Mouse (Mus musculus) heart, postnatal 4 days (tissue): ENCODE results near the gene Ubxn10. TPM values are rescaled to one million over a fixed set of nuclear protein-coding genes. Genes with fewer than 3 reads are reported as not detected.
A peak's percentile ranks its signal among the peaks of the same experiment; 100 is the strongest.

Experiments used
- DNase-seq: peaks from one replicate; pipeline ENCODE4 v3.0.0; 2021
- total RNA-seq, 2 experiments: library from RNA; stranded (reverse); gene quantifications; 2 replicates each; pipeline ENCODE4 v1.2.3; 2021

Gene Ubxn10
- total RNA-seq, 2 experiments from 2014 or later, result 0.79 to 1.0 TPM

DNA sequence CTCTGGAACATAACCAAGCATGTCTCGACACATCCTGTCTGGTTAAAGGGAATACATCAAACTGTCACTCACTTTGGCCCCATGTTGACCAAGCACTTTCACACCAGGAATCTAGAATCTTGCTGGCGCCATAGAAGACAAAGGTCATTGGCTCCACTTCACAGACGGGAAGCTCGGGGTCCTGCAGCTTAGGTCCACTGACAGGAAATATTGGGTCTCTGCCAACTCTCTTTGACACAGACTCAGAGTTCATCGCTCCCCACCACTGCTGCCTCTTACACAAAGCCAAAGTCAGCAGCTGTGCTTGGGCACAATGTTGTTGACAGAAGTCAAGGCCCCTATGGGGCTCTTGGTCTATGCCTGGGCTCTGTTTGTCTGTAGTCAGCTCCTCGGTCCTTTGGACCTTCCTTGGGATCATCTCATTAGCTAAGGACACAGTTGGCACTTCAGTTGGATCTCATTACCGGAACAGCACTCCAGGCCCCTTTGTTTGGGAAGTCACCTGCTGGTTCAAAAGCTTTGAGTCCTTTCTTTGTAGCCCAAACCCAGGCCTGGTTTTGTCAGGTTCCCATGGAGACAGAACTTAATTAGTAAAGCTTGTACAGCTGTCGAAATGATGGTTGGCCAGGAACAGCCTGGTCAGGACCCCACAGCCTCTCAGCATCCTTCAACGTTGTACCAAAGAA, 7.8 kb downstream of the Ubxn10 start:
- DNase-seq, result no peak

DNA sequence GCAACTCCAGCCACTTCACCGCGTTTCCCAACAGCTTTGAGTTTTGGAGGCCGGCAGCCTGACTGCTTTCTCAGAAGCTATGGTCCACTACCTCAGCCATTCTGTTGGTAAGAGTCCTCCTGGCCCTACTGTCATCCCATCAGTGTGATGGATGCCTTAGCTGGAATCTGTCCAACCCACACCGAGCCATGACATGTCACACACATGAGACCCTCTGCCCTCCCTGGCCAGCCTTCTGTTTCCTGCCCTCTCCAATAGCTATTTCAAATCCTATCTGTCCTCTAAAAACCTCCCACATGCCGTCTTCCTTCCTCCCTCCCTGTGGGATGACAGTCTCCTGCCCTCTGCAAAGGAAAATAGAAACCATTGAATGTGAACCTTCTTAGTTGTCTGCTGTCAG, 11.2 kb downstream of the Ubxn10 start:
- DNase-seq, result peak; percentile 11

DNA sequence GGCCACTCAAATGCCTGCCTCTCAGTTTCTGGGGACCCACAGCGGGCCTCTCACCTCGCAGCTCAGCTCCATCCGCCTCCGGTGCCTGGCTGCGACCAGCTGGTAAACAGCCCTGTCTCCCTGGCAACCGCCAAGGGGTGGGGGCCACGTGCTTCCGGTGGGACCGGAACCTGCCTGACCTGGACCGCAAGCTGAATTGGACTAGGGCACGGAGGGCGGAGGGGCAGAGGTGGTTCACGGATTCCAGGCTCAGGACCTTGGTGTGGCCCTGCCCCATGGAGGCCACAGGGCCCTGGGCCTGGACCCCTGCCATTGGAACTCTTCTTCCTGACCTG, 11.9 kb downstream of the Ubxn10 start:
- peak; percentile 73 for DNase-seq

DNA sequence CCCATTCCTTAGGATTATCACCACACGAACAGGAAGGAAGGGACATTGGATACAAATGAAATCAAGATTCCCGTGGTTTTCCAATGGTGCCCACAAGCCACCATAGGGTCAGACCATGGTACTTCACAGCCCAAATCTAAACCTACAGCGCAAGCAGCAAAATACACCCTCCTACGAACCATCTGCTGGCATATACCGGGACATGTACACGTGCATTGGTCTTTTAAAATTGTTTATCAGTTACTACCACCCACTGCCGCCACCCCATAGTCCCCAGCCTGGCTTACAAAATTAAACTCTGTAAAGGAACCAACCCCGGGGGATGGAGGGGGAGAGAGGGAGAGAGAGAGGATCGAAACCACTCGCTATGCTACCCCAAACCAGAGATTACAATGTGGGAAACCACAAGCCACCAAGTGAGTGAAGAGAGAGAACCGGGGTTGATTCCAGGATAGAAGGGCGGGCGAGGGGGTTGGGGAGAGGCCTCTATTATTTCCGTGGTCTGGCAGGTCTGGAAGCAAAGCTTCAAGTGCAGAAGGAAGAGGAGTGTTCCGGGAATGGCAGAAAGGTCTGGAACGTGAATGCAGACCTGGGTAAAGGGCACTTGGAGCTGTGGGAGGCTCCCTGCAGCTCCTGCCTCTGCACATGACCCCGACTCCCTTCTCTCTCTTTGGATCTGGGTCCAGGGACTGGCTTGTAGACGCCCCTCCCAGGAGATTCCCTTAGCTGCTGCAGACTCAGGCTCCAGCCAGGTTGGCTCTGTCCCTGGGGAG, 12.4 kb downstream of the Ubxn10 start, which contains the start of gene Pla2g2c:
Gene Pla2g2c (plus strand): TSS at position 439 of the 773 bp plus-strand sequence.
- DNase-seq, result no peak

GRCm38 (mm10) chr4:138723493-138724281, 13.3 kb downstream of the Ubxn10 start:
- DNase-seq, result peak; percentile 43

DNA sequence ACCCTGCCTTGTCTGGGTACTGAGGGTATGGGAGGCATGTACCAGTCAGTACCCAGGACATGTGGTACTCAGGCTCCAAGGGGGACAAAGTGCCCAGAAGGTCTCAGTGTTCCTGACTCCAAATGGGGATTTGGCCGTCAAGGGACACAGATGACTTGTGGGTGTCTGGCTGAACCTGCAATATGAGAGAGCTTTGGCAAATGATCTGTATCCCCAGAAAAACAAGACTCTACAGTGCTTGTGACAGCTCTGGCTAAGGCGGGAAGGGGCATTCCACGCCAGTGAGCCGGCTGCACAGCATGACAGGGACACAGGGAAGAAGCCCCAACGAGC, 17.7 kb downstream of the Ubxn10 start:
- DNase-seq, result no peak

- no peak for DNase-seq
Observed at GRCm38 (mm10) chr4:138718586-138719263, 18.2 kb downstream of the Ubxn10 start.

GRCm38 (mm10) chr4:138716697-138717096, 20.3 kb downstream of the Ubxn10 start:
- DNase-seq, result no peak

DNA sequence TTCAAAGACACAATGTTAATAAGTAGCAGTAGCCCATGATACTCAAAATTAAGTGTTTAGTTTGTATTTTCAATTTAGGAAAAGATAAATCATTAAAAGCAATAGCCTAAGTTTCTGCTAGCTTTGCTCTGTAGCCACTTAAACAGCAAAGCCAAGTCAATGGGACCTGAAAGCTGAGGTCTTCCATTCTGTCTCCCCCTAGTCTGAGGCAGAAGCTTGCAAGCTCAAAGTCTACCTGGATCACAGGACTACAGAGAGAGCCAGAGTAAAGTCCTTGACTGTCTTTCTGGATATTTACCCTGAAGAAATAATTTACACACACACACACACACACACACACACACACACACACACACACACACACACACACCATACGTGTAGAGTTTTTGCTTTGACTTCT, 22.8 kb downstream of the Ubxn10 start:
- DNase-seq, result no peak

DNA sequence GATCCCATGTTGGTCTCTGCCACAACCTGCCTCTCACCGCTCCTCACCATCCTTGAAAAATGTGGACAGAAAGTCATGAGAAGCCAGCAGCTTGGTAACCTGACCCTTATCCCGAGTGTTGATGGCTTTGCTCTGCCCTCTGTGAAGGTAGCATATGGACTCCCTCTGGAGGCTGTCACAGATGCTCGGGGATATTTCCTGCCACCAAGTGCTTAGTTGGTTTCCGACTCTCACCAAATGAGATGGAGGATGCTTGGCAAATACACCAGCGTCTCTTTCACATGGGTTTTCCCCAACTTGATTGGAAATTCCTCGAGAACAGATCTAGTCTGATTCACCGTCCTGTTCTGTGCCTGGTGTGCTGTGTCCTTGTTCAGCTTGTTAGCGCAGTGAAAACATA, 24.3 kb downstream of the Ubxn10 start:
- DNase-seq, result no peak

DNA sequence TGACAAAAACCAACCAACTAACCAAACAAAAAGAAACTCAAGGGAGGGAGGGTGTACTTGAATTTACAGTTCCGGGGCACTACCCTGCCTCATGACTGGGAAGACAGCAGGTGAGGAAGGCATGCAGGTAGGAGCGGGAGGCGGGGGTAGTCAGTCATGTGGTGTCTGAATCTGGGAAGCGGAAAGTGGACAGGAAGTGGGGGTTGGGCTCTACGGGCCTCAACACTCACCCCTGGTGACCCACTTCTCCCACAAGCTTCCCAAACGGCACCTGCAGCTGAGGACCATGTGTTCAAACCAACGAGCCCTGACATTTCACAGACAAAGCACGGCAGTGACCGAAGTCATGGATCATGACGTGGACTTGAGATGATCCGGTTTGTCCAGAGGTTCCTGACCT, 24.9 kb downstream of the Ubxn10 start:
- DNase-seq, result no peak

- no peak for DNase-seq
Observed at GRCm38 (mm10) chr4:138711051-138711820, 25.7 kb downstream of the Ubxn10 start.

DNA sequence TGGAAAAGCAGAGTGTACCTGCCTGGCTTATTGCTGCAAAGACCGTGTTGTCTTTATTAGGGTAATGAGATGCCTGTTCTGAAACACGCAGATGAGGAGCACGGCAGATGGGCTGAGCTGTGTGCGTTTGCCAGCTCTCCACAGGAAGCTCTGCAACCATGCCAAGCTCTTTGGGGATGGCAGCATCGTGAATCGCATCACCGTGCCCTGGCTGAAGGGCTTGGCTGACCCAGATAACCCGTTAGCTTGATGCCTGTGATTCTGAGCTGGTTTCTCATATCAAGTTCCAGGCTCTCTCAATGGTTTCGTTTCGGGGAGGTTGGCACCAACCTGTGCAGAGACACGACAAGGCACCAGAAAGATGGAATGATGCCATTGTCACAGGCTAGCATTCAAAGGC, 26.3 kb downstream of the Ubxn10 start:
- DNase-seq, result no peak

- no peak for DNase-seq
Observed at GRCm38 (mm10) chr4:138709944-138710343, 27.0 kb downstream of the Ubxn10 start.

- DNase-seq, result no peak
Observed at GRCm38 (mm10) chr4:138709246-138709645, 27.7 kb downstream of the Ubxn10 start.

DNA sequence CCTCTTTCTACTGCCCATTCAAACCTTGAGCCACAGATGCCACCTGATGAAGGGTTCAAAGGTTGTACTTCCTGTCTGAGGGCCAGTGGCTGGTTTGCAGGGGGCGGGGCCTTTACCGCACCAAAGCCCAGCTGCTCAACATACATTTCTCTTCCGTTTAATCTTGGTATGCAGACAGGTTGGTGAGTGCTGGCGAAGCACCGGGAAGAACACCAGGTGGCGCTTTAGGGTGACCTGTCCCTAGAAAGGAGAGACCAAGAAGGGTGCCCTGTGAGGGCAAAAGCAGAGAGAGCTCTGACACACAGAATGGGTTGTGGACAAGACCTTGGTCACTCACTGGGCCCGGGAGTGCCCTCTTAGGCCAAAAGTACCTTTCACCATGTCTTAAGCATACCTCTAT, 28.3 kb downstream of the Ubxn10 start:
- peak; percentile 74 for DNase-seq

DNA sequence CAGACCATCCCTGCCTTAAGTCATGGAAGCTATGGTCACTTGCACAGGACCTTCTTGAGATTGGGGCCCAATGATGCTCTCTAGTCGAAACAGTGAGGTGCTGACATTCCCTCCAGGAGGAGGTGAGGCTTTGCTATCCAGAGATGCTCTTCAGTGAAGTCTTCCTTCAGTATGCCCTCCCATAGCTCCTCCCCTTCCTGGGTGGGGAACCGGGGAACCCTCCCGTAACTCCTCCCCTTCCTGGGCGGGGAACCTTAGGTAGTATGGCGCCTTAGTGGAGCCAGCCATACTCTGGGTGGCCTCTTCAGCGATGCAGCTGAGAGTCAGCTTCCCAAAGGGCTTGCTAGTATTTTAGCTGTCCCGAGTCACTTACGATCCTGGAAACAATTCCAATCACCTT, 30.3 kb downstream of the Ubxn10 start:
- no peak for DNase-seq

GRCm38 (mm10) chr4:138704169-138704568, 32.8 kb downstream of the Ubxn10 start:
- no peak for DNase-seq

- DNase-seq, result no peak
Observed at GRCm38 (mm10) chr4:138703591-138703990, 33.4 kb downstream of the Ubxn10 start.

GRCm38 (mm10) chr4:138702528-138702927, 34.4 kb downstream of the Ubxn10 start:
- DNase-seq, result no peak

GRCm38 (mm10) chr4:138702031-138702430, 34.9 kb downstream of the Ubxn10 start:
- DNase-seq, result no peak

DNA sequence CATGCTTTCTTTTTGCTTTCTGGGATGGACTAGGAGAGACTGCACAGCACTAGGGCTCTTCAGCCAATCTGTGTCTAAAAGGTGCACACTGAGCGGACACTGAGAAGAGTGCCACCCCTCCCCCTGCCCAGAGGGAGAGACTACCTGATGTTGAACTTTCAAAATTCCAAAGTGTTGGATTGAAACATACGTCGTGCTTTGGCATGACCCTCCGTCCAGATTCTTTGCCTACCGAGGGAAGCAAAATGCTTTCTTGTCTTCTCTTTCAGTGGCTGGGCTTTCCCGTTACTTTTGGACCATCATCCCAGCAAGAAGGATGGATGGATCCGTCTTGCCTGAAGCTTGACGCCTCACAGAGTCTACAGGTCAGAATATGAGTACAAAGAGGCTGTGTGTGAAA, 35.9 kb downstream of the Ubxn10 start:
- DNase-seq, result no peak
